Mouse (Mus musculus): ENCODE data around the gene Fkbp5. TPM values are rescaled to one million over a fixed set of nuclear protein-coding genes. Genes with fewer than 3 reads are reported as not detected.

Fkbp5 gene
- polyA plus RNA-seq, 1 experiment from 2014 or later, result 7.1 TPM

GRCm38 (mm10) chr17:28470876-28471275 is 46.5 kb downstream of the Fkbp5 start:
- H3K27ac ChIP-seq (ENCODE audit: low read length), result no peak overlapping the region
- no peaks in the 10 kb centered on the region for H3K9me3 ChIP-seq (ENCODE audit: control insufficient read depth, low read depth, low read length)
- H3K4me2 ChIP-seq (replicated peaks; ENCODE audit: low read depth, low read length), result no peak overlapping the region
- no peak overlapping the region for H3K9ac ChIP-seq (replicated peaks; ENCODE audit: low read depth, low read length)
- WGBS, result 82% methylated on average over 6 of the region's 6 CpGs
- H3K4me1 ChIP-seq (ENCODE audit: control insufficient read depth, insufficient read depth, low read length), result no peaks in the 10 kb centered on the region; the same call in 1 of the 2 replicates
- H3K36me3 ChIP-seq (ENCODE audit: control insufficient read depth, insufficient read depth, low read length), result no peaks in the 10 kb centered on the region
- no peak overlapping the region for H3K4me3 ChIP-seq (ENCODE audit: low read depth, low read length)
- no peaks in the 10 kb centered on the region for H3K27me3 ChIP-seq (ENCODE audit: control insufficient read depth, insufficient read depth, low read length)
- no peak for ATAC-seq (ENCODE audit: insufficient number of reproducible peaks, insufficient read depth, low FRiP score, low read depth)

GRCm38 (mm10) chr17:28467749-28468148 is 49.6 kb downstream of the Fkbp5 start:
- Histone ChIP-seq H3K4me3 (ENCODE audit: low read depth, low read length) (peak overlapping the region; percentile 16), H3K27me3 (ENCODE audit: control insufficient read depth, insufficient read depth, low read length) (no peaks in the 10 kb centered on the region), H3K4me1 (ENCODE audit: control insufficient read depth, insufficient read depth, low read length) (no peaks in the 10 kb centered on the region; the same call in 1 of the 2 replicates), H3K4me2 (replicated peaks; ENCODE audit: low read depth, low read length) (no peak overlapping the region), H3K9me3 (ENCODE audit: control insufficient read depth, low read depth, low read length) (no peaks in the 10 kb centered on the region), H3K27ac (ENCODE audit: low read length) (no peak overlapping the region), H3K36me3 (ENCODE audit: control insufficient read depth, insufficient read depth, low read length) (no peaks in the 10 kb centered on the region), H3K9ac (replicated peaks; ENCODE audit: low read depth, low read length) (no peak overlapping the region)
- ATAC-seq (ENCODE audit: insufficient number of reproducible peaks, insufficient read depth, low FRiP score, low read depth), result no peak
- 55% methylated on average over 11 of the region's 11 CpGs for WGBS

GRCm38 (mm10) chr17:28465968-28466367 is 51.4 kb downstream of the Fkbp5 start:
- 82% methylated on average over 4 of the region's 4 CpGs for WGBS
- H3K9me3 ChIP-seq (ENCODE audit: control insufficient read depth, low read depth, low read length), result no peaks in the 10 kb centered on the region
- no peaks in the 10 kb centered on the region; the same call in 1 of the 2 replicates for H3K4me1 ChIP-seq (ENCODE audit: control insufficient read depth, insufficient read depth, low read length)
- H3K4me2 ChIP-seq (replicated peaks; ENCODE audit: low read depth, low read length), result no peak overlapping the region
- no peaks in the 10 kb centered on the region for H3K27me3 ChIP-seq (ENCODE audit: control insufficient read depth, insufficient read depth, low read length)
- no peak overlapping the region for H3K9ac ChIP-seq (replicated peaks; ENCODE audit: low read depth, low read length)
- ATAC-seq (ENCODE audit: insufficient number of reproducible peaks, insufficient read depth, low FRiP score, low read depth), result no peak
- no peak overlapping the region for H3K27ac ChIP-seq (ENCODE audit: low read length)
- no peaks in the 10 kb centered on the region for H3K36me3 ChIP-seq (ENCODE audit: control insufficient read depth, insufficient read depth, low read length)
- no peak overlapping the region for H3K4me3 ChIP-seq (ENCODE audit: low read depth, low read length)

GRCm38 (mm10) chr17:28463701-28464443 is 53.5 kb downstream of the Fkbp5 start:
- 77% methylated on average over 7 of the region's 7 CpGs for WGBS
- Histone ChIP-seq H3K27me3 (ENCODE audit: control insufficient read depth, insufficient read depth, low read length) (no peaks in the 10 kb centered on the region), H3K27ac (ENCODE audit: low read length) (no peak overlapping the region), H3K4me1 (ENCODE audit: control insufficient read depth, insufficient read depth, low read length) (no peaks in the 10 kb centered on the region; the same call in 1 of the 2 replicates), H3K9me3 (ENCODE audit: control insufficient read depth, low read depth, low read length) (no peaks in the 10 kb centered on the region), H3K9ac (replicated peaks; ENCODE audit: low read depth, low read length) (no peak overlapping the region), H3K4me3 (ENCODE audit: low read depth, low read length) (no peak overlapping the region), H3K36me3 (ENCODE audit: control insufficient read depth, insufficient read depth, low read length) (no peaks in the 10 kb centered on the region), H3K4me2 (replicated peaks; ENCODE audit: low read depth, low read length) (no peak overlapping the region)
- ATAC-seq (ENCODE audit: insufficient number of reproducible peaks, insufficient read depth, low FRiP score, low read depth), result no peak

- ATAC-seq (ENCODE audit: insufficient number of reproducible peaks, insufficient read depth, low FRiP score, low read depth), result no peak
- H3K27me3 ChIP-seq (ENCODE audit: control insufficient read depth, insufficient read depth, low read length), result no peaks in the 10 kb centered on the region
- no peaks in the 10 kb centered on the region for H3K4me1 ChIP-seq (ENCODE audit: control insufficient read depth, insufficient read depth, low read length)
- H3K36me3 ChIP-seq (ENCODE audit: control insufficient read depth, insufficient read depth, low read length), result no peaks in the 10 kb centered on the region
- no peaks in the 10 kb centered on the region for H3K9me3 ChIP-seq (ENCODE audit: control insufficient read depth, low read depth, low read length)
- no peak overlapping the region for H3K4me3 ChIP-seq (ENCODE audit: low read depth, low read length)
- 85% methylated on average over 1 of the region's 1 CpGs for WGBS
- no peak overlapping the region for H3K4me2 ChIP-seq (replicated peaks; ENCODE audit: low read depth, low read length)
- H3K27ac ChIP-seq (ENCODE audit: low read length), result no peak overlapping the region
- no peak overlapping the region for H3K9ac ChIP-seq (replicated peaks; ENCODE audit: low read depth, low read length)
These were observed 56.9 kb downstream of the Fkbp5 start for GRCm38 (mm10) chr17:28460388-28460787.

- WGBS, result 56% methylated on average over 4 of the region's 4 CpGs
- no peak for ATAC-seq (ENCODE audit: insufficient number of reproducible peaks, insufficient read depth, low FRiP score, low read depth)
- Histone ChIP-seq H3K9ac (replicated peaks; ENCODE audit: low read depth, low read length) (no peak overlapping the region), H3K9me3 (ENCODE audit: control insufficient read depth, low read depth, low read length) (no peaks in the 10 kb centered on the region), H3K4me2 (replicated peaks; ENCODE audit: low read depth, low read length) (no peak overlapping the region), H3K4me3 (ENCODE audit: low read depth, low read length) (no peak overlapping the region), H3K4me1 (ENCODE audit: control insufficient read depth, insufficient read depth, low read length) (peaks cover 3% of the 10 kb centered on the region; the same call in 1 of the 2 replicates), H3K27ac (ENCODE audit: low read length) (no peak overlapping the region), H3K36me3 (ENCODE audit: control insufficient read depth, insufficient read depth, low read length) (no peaks in the 10 kb centered on the region), H3K27me3 (ENCODE audit: control insufficient read depth, insufficient read depth, low read length) (no peaks in the 10 kb centered on the region)
These were observed 62.2 kb downstream of the Fkbp5 start for GRCm38 (mm10) chr17:28455098-28455497.

GRCm38 (mm10) chr17:28452889-28453288 is 64.4 kb downstream of the Fkbp5 start:
- no peaks in the 10 kb centered on the region for H3K36me3 ChIP-seq (ENCODE audit: control insufficient read depth, insufficient read depth, low read length)
- peaks cover 3% of the 10 kb centered on the region; the same call in 1 of the 2 replicates for H3K4me1 ChIP-seq (ENCODE audit: control insufficient read depth, insufficient read depth, low read length)
- 0 out of 2 replicates have a peak, but pooled peaks have one; percentile 56 for ATAC-seq (ENCODE audit: insufficient number of reproducible peaks, insufficient read depth, low FRiP score, low read depth)
- H3K9me3 ChIP-seq (ENCODE audit: control insufficient read depth, low read depth, low read length), result no peaks in the 10 kb centered on the region
- no peaks in the 10 kb centered on the region for H3K27me3 ChIP-seq (ENCODE audit: control insufficient read depth, insufficient read depth, low read length)
- H3K4me2 ChIP-seq (replicated peaks; ENCODE audit: low read depth, low read length), result no peak overlapping the region
- H3K4me3 ChIP-seq (ENCODE audit: low read depth, low read length), result no peak overlapping the region
- peak overlapping the region; percentile 4; the same call in 1 of the 2 replicates for H3K27ac ChIP-seq (ENCODE audit: low read length)
- no peak overlapping the region for H3K9ac ChIP-seq (replicated peaks; ENCODE audit: low read depth, low read length)
- 40% methylated on average over 6 of the region's 6 CpGs for WGBS

- Histone ChIP-seq H3K4me2 (replicated peaks; ENCODE audit: low read depth, low read length) (no peak overlapping the region), H3K4me3 (ENCODE audit: low read depth, low read length) (no peak overlapping the region), H3K9ac (replicated peaks; ENCODE audit: low read depth, low read length) (no peak overlapping the region), H3K4me1 (ENCODE audit: control insufficient read depth, insufficient read depth, low read length) (peaks cover 3% of the 10 kb centered on the region; the same call in 1 of the 2 replicates), H3K9me3 (ENCODE audit: control insufficient read depth, low read depth, low read length) (no peaks in the 10 kb centered on the region), H3K27ac (ENCODE audit: low read length) (no peak overlapping the region), H3K36me3 (ENCODE audit: control insufficient read depth, insufficient read depth, low read length) (no peaks in the 10 kb centered on the region), H3K27me3 (ENCODE audit: control insufficient read depth, insufficient read depth, low read length) (no peaks in the 10 kb centered on the region)
- no peak for ATAC-seq (ENCODE audit: insufficient number of reproducible peaks, insufficient read depth, low FRiP score, low read depth)
- 81% methylated on average over 3 of the region's 3 CpGs for WGBS
These were observed 65.4 kb downstream of the Fkbp5 start for GRCm38 (mm10) chr17:28451914-28452313.
